Mouse (Mus musculus) megakaryocyte, adult 5-6 weeks (primary cell): ENCODE results near the gene Hsd17b1. TPM values are rescaled to one million over a fixed set of nuclear protein-coding genes. Genes with fewer than 3 reads are reported as not detected.
A peak's percentile ranks its signal among the peaks of the same experiment; 100 is the strongest.

Experiments used
- ATAC-seq: 2 replicates; pipeline ENCODE4 v1.8.0; 2016; ENCODE audit warnings: mild to moderate bottlenecking, inconsistent platforms; ENCODE audit not compliant: poor library complexity, severe bottlenecking
- total RNA-seq, 2 experiments: library from RNA; stranded (forward) in 1 of 2; stranded (reverse) in 1 of 2; fragments of 153-499, 151-499 nt in 1 of 2; fragments of 221-1000, 200-1000 nt in 1 of 2; gene quantifications; 2 replicates each; pipeline versions ENCODE4 v1.2.3 to v1.2.4; 2015 to 2017

Gene Hsd17b1
- total RNA-seq, 2 experiments from 2014 or later: 0.29 to 0.45 TPM

- no peak for ATAC-seq
Observed at GRCm38 (mm10) chr11:101060126-101060525, 18.1 kb upstream of the Hsd17b1 start.

- no peak for ATAC-seq
Observed at GRCm38 (mm10) chr11:101061049-101061448, 17.2 kb upstream of the Hsd17b1 start.

- ATAC-seq: no peak
Observed at GRCm38 (mm10) chr11:101062165-101062884, 15.9 kb upstream of the Hsd17b1 start.

GRCm38 (mm10) chr11:101062971-101063675 is 15.1 kb upstream of the Hsd17b1 start:
- peak; percentile 50 for ATAC-seq

GRCm38 (mm10) chr11:101063676-101064327 is 14.4 kb upstream of the Hsd17b1 start:
- peak; percentile 85 for ATAC-seq

GRCm38 (mm10) chr11:101064462-101064861 is 13.7 kb upstream of the Hsd17b1 start:
- no peak for ATAC-seq

GRCm38 (mm10) chr11:101065002-101065401 is 13.2 kb upstream of the Hsd17b1 start:
- no peak for ATAC-seq

- peak; percentile 49 for ATAC-seq
Observed at GRCm38 (mm10) chr11:101066549-101067412, 11.4 kb upstream of the Hsd17b1 start.

- ATAC-seq: peak; percentile 96
Observed at GRCm38 (mm10) chr11:101069391-101070188, 8.6 kb upstream of the Hsd17b1 start, which contains the start of gene Naglu. TSS of gene Naglu (plus strand) at chr11:101070012.

- peak; percentile 27; the same call in 1 of the 2 replicates for ATAC-seq
Observed at GRCm38 (mm10) chr11:101070189-101070527, 8.1 kb upstream of the Hsd17b1 start.

- ATAC-seq: no peak
Observed at GRCm38 (mm10) chr11:101070987-101071386, 7.2 kb upstream of the Hsd17b1 start.

- ATAC-seq: no peak
Observed at GRCm38 (mm10) chr11:101071810-101072428, 6.3 kb upstream of the Hsd17b1 start.

- ATAC-seq: peak; percentile 22
Observed at GRCm38 (mm10) chr11:101079746-101080145, 1.5 kb downstream of the Hsd17b1 start.

- ATAC-seq: no peak
Observed at GRCm38 (mm10) chr11:101080421-101080820, 2.2 kb downstream of the Hsd17b1 start.

- ATAC-seq: 0 out of 2 replicates have a peak, but pooled peaks have one; percentile 1
Observed at GRCm38 (mm10) chr11:101081659-101082058, 3.4 kb downstream of the Hsd17b1 start.

- ATAC-seq: peak; percentile 68
Observed at GRCm38 (mm10) chr11:101082208-101083082, 4.2 kb downstream of the Hsd17b1 start, which contains the start of gene Coasy. TSS of gene Coasy (plus strand) at chr11:101082565.

GRCm38 (mm10) chr11:101083083-101083697 is 5.0 kb downstream of the Hsd17b1 start:
- ATAC-seq: no peak

- ATAC-seq: no peak
Observed at GRCm38 (mm10) chr11:101084246-101084645, 6.0 kb downstream of the Hsd17b1 start.
